In genomic region chr19:45005444-45005843, GRCm38 (mm10) we compare ENCODE assay signal across 8 mouse cellular contexts. TPM values are rescaled to one million over a fixed set of nuclear protein-coding genes. Genes with fewer than 3 reads are reported as not detected.
DNase-seq lines count a peak whose midpoint lies in the region; ATAC-seq and TF ChIP-seq lines count a peak whose summit lies in the region.

TSS of gene Twnk (plus strand) at chr19:45005663.

- peaks cover 68% of the 10 kb centered on the region for H3K36me3 ChIP-seq in liver, embryonic 12.5 days
- H3K36me3 ChIP-seq in myocyte (ENCODE audit: control insufficient read depth, insufficient read depth), result no peaks in the 10 kb centered on the region

- no peak for DNase-seq in left cerebral cortex, adult 2 months (ENCODE audit: extremely low spot score in 1 of 2, low spot score in 2 of 2)
- no peak for DNase-seq in left cerebral cortex, adult 9 months (ENCODE audit: low spot score in 2 of 2)
- peak; percentile 57 for DNase-seq in embryo, embryonic 11 days
- no peak for DNase-seq in heart, adult 8-10 months (ENCODE audit: low spot score)
- peak; percentile 84 for DNase-seq in kidney, adult 9 months
- peak; percentile 50 to 63 for DNase-seq in urinary bladder, postnatal 36 days (ENCODE audit: low spot score in 2 of 2)

- intact Hi-C loops in left cerebral cortex, adult 2 months (cut with DNase I), result no loop called here

- H3ac ChIP-seq in myocyte (ENCODE audit: control insufficient read depth, insufficient read length), result peak within 1 kb of the TSS; percentile 87

- peak within 1 kb of the TSS; percentile 98 for H3K4me3 ChIP-seq in left cerebral cortex, adult 2 months
- H3K4me3 ChIP-seq in liver, embryonic 12.5 days, result peak within 1 kb of the TSS; percentile 96
- peak within 1 kb of the TSS; percentile 97 for H3K4me3 ChIP-seq in myocyte

- no peak for TF ChIP-seq CTCF in left cerebral cortex, adult 2 months (IDR thresholded peaks at IDR 0.05)

- no peaks in the 10 kb centered on the region for H3K27me3 ChIP-seq in liver, embryonic 12.5 days (replicated peaks)
- no peaks in the 10 kb centered on the region for H3K27me3 ChIP-seq in myocyte (ENCODE audit: control insufficient read depth, insufficient read depth, insufficient read length)

- ATAC-seq in liver, embryonic 12.5 days, result peak; percentile 19; the same call in 1 of the 2 replicates

- WGBS in liver, embryonic 12.5 days (ENCODE audit: insufficient replicate concordance), result 9% methylated on average over 16 of the region's 16 CpGs

- peaks cover 35% of the 10 kb centered on the region for H3K4me1 ChIP-seq in liver, embryonic 12.5 days

- TF ChIP-seq POLR2A in myocyte (IDR thresholded peaks at IDR 0.05; ENCODE audit: insufficient read length, low read depth), result no peak

- H3K4me2 ChIP-seq in liver, embryonic 12.5 days, result peak within 1 kb of the TSS; percentile 91
- H3K4me2 ChIP-seq in myocyte (ENCODE audit: low read depth), result peak within 1 kb of the TSS; percentile 95

- peak within 1 kb of the TSS; percentile 85 for H3K27ac ChIP-seq in left cerebral cortex, adult 2 months
- H3K27ac ChIP-seq in liver, embryonic 12.5 days, result peak within 1 kb of the TSS; percentile 81

- peak within 1 kb of the TSS; percentile 85 for H3K9ac ChIP-seq in liver, embryonic 12.5 days

- H3K79me2 ChIP-seq in myocyte (ENCODE audit: control insufficient read depth, insufficient read depth), result peaks cover 22% of the 10 kb centered on the region

- no peaks in the 10 kb centered on the region for H3K9me3 ChIP-seq in liver, embryonic 12.5 days (replicated peaks)

TF ChIP-seq in myocyte, 11 proteins besides CTCF, POLR2A, EP300 and RAD21:
- TF ChIP-seq MAX (IDR thresholded peaks at IDR 0.05; ENCODE audit: low read depth) (no peak), SRF (IDR thresholded peaks at IDR 0.05; ENCODE audit: control insufficient read depth, insufficient read length, low read depth) (no peak), REST (IDR thresholded peaks at IDR 0.05; ENCODE audit: insufficient read depth, insufficient read length) (no peak), TCF12 (IDR thresholded peaks at IDR 0.05; ENCODE audit: insufficient read depth, poor library complexity, severe bottlenecking) (no peak), CEBPB (IDR thresholded peaks at IDR 0.05; ENCODE audit: insufficient read depth, poor library complexity, severe bottlenecking) (no peak), MYOG (IDR thresholded peaks at IDR 0.05; ENCODE audit: control insufficient read depth in 1 of 3, insufficient read depth in 1 of 3, insufficient read length in 2 of 3, low read depth in 2 of 3) (no peak), USF1 (IDR thresholded peaks at IDR 0.05; ENCODE audit: low read depth) (no peak), TCF3 (IDR thresholded peaks at IDR 0.05; ENCODE audit: insufficient read length, low read depth) (no peak), MYOD1 (IDR thresholded peaks at IDR 0.05; ENCODE audit: control insufficient read depth in 1 of 3, insufficient read length in 2 of 3, low read depth in 2 of 3) (no peak), POLR2AphosphoS2 (IDR thresholded peaks at IDR 0.05; ENCODE audit: insufficient read length, low read depth) (no peak), E2F4 (IDR thresholded peaks at IDR 0.05; ENCODE audit: insufficient read depth) (no peak)
TF ChIP-seq in myocyte: peak in this region for 0.

RNA-seq across cellular contexts. Expression of gene Twnk, which starts in this region (rescaled TPM):
- total RNA-seq in left cerebral cortex, adult 2 months (2021), result 10 to 100 TPM; 12.9 to 14.8 TPM
- total RNA-seq in heart, adult 8-10 months (2022), result 10 to 100 TPM; 30.6 to 34.6 (median 31.4) TPM
- 18.5 and 20.9 TPM in 2 replicates for polyA plus RNA-seq in liver, embryonic 12.5 days (2016; fragmentation: Nextera tagmentation; extraction: Ambion mirVana)
- polyA plus RNA-seq in myocyte (2012; fragmentation: generic; extraction: Trizol), result 13.5 TPM

Comparison
In these comparisons a context has a peak if more than half of its experiments do, and no peak if none do; other contexts are left out.
1. DNase-seq: peak in embryo, embryonic 11 days (single experiment), kidney, adult 9 months (single experiment) and urinary bladder, postnatal 36 days (2 of 2); none in left cerebral cortex, adult 2 months (0 of 2), left cerebral cortex, adult 9 months (0 of 2) and heart, adult 8-10 months (single experiment).
2. Peak in every context shown above with its lines, with median percentiles within 50 percentile points of each other: H3K4me3 ChIP-seq.